Mouse (Mus musculus): ENCODE data around the gene St3gal2.

- TF ChIP-seq TCF12 (IDR thresholded peaks at IDR 0.05; ENCODE audit: insufficient read depth, poor library complexity, severe bottlenecking): no peak
- TF ChIP-seq USF1 (IDR thresholded peaks at IDR 0.05; ENCODE audit: low read depth): no peak
- TF ChIP-seq POLR2A (IDR thresholded peaks at IDR 0.05; ENCODE audit: insufficient read length, low read depth): no peak
- no peak for TF ChIP-seq MAX (IDR thresholded peaks at IDR 0.05; ENCODE audit: low read depth)
- TF ChIP-seq TCF3 (IDR thresholded peaks at IDR 0.05; ENCODE audit: insufficient read length, low read depth): no peak
- TF ChIP-seq E2F4 (IDR thresholded peaks at IDR 0.05; ENCODE audit: insufficient read depth): no peak
- no peak for TF ChIP-seq POLR2AphosphoS2 (IDR thresholded peaks at IDR 0.05; ENCODE audit: insufficient read length, low read depth)
- TF ChIP-seq MYOG (IDR thresholded peaks at IDR 0.05; ENCODE audit: control insufficient read depth in 1 of 3, insufficient read depth in 1 of 3, insufficient read length in 2 of 3, low read depth in 2 of 3): no peak
- no peak for TF ChIP-seq CEBPB (IDR thresholded peaks at IDR 0.05; ENCODE audit: insufficient read depth, poor library complexity, severe bottlenecking)
- no peak for TF ChIP-seq MYOD1 (IDR thresholded peaks at IDR 0.05; ENCODE audit: control insufficient read depth in 1 of 3, insufficient read length in 2 of 3, low read depth in 2 of 3)
- no peak for TF ChIP-seq REST (IDR thresholded peaks at IDR 0.05; ENCODE audit: insufficient read depth, insufficient read length)
- no peak for TF ChIP-seq SRF (IDR thresholded peaks at IDR 0.05; ENCODE audit: control insufficient read depth, insufficient read length, low read depth)
Measured at GRCm38 (mm10) chr8:110895254-110895653, 24.5 kb upstream of the St3gal2 start.

Data from myocyte (in vitro differentiated cells).